Mouse (Mus musculus) forebrain, embryonic 10.5 days (tissue): Measurements from ENCODE around the gene Ptpn14. TPM values are rescaled to one million over a fixed set of nuclear protein-coding genes. Genes with fewer than 3 reads are reported as not detected.

Source experiments
- DNase-seq: peaks from one replicate; pipeline ENCODE4 v3.0.0-alpha.2; 2017; ENCODE audit warnings: low spot score; ENCODE audit errors: extremely low spot score
- H3K27ac ChIP-seq: fragments of 300-500 bp; sonication (generic); 2 replicates; pipeline ENCODE4 v1.5.1; 2016; ENCODE audit warnings: mild to moderate bottlenecking
- H3K27me3 ChIP-seq: fragments of 300-500 bp; sonication (generic); 2 replicates; pipeline ENCODE4 v1.6.1; 2016; ENCODE audit warnings: mild to moderate bottlenecking; ENCODE audit not compliant: poor library complexity, severe bottlenecking
- H3K36me3 ChIP-seq: fragments of 300-500 bp; sonication (generic); replicated peaks from 2 replicates; pipeline ENCODE4 v1.6.1; 2016; ENCODE audit warnings: mild to moderate bottlenecking, moderate library complexity
- H3K4me1 ChIP-seq: fragments of 300-500 bp; sonication (generic); 2 replicates; pipeline ENCODE4 v1.6.1; 2016
- H3K4me3 ChIP-seq: fragments of 300-500 bp; sonication (generic); 2 replicates; pipeline ENCODE4 v1.5.1; 2016; ENCODE audit warnings: mild to moderate bottlenecking, moderate library complexity
- H3K9me3 ChIP-seq: fragments of 300-500 bp; sonication (generic); 2 replicates; pipeline ENCODE4 v1.6.1; 2016; ENCODE audit warnings: mild to moderate bottlenecking, moderate library complexity
- WGBS: fragments of 180-500 bp; shearing (Covaris S2); methylation state at CpG from one replicate; pipeline ENCODE4 v1.1.7; 2016; 5-methylcytosine and 5-hydroxymethylcytosine counted together
- polyA plus RNA-seq: library from polyadenylated mRNA; unstranded; fragments of >200 nt; fragmentation: Nextera tagmentation; extraction: Ambion mirVana; gene quantifications from 2 replicates; pipeline ENCODE4 v1.2.1, GENCODE M21; 2016

Ptpn14 gene
- polyA plus RNA-seq, 1 experiment from 2014 or later: 4.9 TPM

DNA sequence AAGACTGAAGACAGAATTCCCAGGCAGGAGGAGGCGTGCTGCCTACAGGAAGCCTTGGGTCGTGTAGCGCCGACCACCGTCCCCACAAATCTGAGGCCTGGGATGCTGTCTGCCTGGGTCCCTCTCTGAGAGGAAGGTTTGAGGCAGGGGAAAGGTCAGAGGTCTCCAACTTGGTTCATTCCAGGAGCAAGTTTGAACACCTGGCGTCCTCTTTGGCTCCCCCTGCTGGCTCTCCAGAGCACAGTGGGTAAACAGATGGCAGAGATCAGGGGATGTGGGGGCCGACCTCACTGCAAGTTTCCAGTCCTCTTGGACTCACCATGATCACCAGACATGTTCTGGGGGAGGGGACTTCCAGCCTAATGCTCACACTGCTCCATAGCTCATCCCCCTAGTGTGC, 154.8 kb downstream of the Ptpn14 start:
- peak; percentile 63 for DNase-seq
- Histone ChIP-seq H3K9me3 (no peaks in the 10 kb centered on the region), H3K4me3 (no peak overlapping the region), H3K27me3 (no peaks in the 10 kb centered on the region), H3K4me1 (peaks cover 31% of the 10 kb centered on the region), H3K27ac (no peak overlapping the region), H3K36me3 (peaks cover 9% of the 10 kb centered on the region; the same call in 1 of the 2 replicates)
- 51% methylated on average over 7 of the region's 7 CpGs for WGBS

- Histone ChIP-seq H3K36me3 (peaks cover 9% of the 10 kb centered on the region; the same call in 1 of the 2 replicates), H3K27ac (peak overlapping the region; percentile 44), H3K4me1 (peaks cover 35% of the 10 kb centered on the region), H3K4me3 (no peak overlapping the region), H3K9me3 (no peaks in the 10 kb centered on the region), H3K27me3 (no peaks in the 10 kb centered on the region)
- DNase-seq: peak; percentile 45
- 41% methylated on average over 18 of the region's 18 CpGs for WGBS
Measured at GRCm38 (mm10) chr1:189883531-189884170, 155.6 kb downstream of the Ptpn14 start.

GRCm38 (mm10) chr1:189884951-189885350, 156.9 kb downstream of the Ptpn14 start:
- H3K9me3 ChIP-seq: no peaks in the 10 kb centered on the region
- no peak for DNase-seq
- H3K4me3 ChIP-seq: no peak overlapping the region
- peaks cover 45% of the 10 kb centered on the region for H3K4me1 ChIP-seq
- WGBS: 78% methylated on average over 13 of the region's 13 CpGs
- H3K27ac ChIP-seq: peak overlapping the region; percentile 44; the same call in 1 of the 2 replicates
- H3K36me3 ChIP-seq: peaks cover 9% of the 10 kb centered on the region; the same call in 1 of the 2 replicates
- no peaks in the 10 kb centered on the region for H3K27me3 ChIP-seq

DNA sequence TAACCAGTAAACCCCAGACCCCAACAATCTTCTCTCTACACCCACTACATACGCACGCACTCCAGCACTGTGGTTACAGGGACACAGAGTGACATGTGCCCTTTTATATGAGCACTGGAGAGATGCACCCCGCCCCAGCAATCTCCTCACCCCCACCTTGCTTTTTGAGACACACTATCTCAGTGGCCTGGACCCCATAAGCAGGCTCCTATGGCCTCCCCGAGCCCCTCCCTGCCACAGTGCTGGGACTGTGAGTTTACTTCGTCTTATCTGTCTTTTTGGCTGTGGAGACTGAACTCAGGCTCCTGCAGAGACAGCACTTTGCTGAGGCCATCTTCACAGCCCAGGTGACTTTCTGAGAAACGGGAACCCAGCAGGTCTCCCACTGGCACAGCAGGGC, 157.9 kb downstream of the Ptpn14 start:
- H3K27me3 ChIP-seq: no peaks in the 10 kb centered on the region
- no peaks in the 10 kb centered on the region for H3K9me3 ChIP-seq
- H3K27ac ChIP-seq: no peak overlapping the region

GRCm38 (mm10) chr1:189887518-189887917, 159.4 kb downstream of the Ptpn14 start:
- H3K4me1 ChIP-seq: peaks cover 45% of the 10 kb centered on the region
- no peaks in the 10 kb centered on the region for H3K9me3 ChIP-seq
- DNase-seq: peak; percentile 66
- H3K27ac ChIP-seq: no peak overlapping the region; the same call in 1 of the 2 replicates
- H3K36me3 ChIP-seq: peaks cover 6% of the 10 kb centered on the region
- H3K4me3 ChIP-seq: no peak overlapping the region
- WGBS: 34% methylated on average over 7 of the region's 7 CpGs
- H3K27me3 ChIP-seq: no peaks in the 10 kb centered on the region

More for the DNA sequence above, 157.9 kb downstream of the Ptpn14 start:
- WGBS: 79% methylated on average over 6 of the region's 6 CpGs
- H3K4me3 ChIP-seq: no peak overlapping the region
- H3K36me3 ChIP-seq: peaks cover 9% of the 10 kb centered on the region; the same call in 1 of the 2 replicates
- peaks cover 45% of the 10 kb centered on the region for H3K4me1 ChIP-seq
- no peak for DNase-seq

DNA sequence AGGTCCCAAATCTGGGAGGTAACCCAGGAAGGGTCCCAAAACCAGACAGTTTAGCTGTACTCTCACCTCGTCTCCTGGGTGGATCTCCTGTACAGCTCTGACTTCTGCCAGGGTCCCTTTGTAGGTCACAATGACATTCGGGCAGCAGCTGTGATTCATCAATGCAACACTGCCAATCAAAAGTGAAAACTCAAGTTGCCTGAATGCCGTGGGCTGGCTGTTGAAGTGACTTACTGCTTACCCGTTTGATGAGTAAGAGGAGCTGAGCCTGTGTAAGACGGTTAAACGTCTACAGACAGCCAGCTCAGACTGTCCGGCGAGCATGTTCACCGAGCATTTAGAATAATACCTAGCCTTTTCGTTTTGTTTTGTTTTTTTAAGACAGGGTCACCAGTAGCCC, 160.7 kb downstream of the Ptpn14 start:
- Histone ChIP-seq H3K27ac (no peak overlapping the region), H3K4me3 (no peak overlapping the region), H3K36me3 (peaks cover 18% of the 10 kb centered on the region), H3K9me3 (no peaks in the 10 kb centered on the region), H3K4me1 (peaks cover 33% of the 10 kb centered on the region), H3K27me3 (no peaks in the 10 kb centered on the region)
- WGBS: 85% methylated on average over 10 of the region's 10 CpGs
- DNase-seq: no peak

DNA sequence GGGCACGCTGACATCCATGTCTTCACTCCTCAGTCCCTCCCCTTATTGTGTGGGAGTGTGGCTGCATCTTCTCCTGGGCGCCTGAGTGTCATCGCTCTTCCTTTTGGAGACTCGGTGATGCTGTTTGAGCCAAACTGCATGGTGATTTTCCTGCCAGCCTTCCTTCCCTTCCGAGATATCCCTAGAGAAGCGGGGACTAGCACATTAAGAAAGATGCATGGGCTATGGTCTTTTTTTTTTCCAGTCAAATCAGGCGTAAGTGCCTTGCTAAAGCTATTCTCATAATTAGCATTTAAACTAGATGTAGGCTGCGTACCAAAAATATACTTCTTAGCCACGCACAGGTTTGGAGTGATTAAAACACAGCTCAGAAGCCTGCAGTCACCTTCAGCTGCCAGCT, 166.1 kb downstream of the Ptpn14 start:
- Histone ChIP-seq H3K36me3 (peaks cover 44% of the 10 kb centered on the region), H3K27me3 (no peaks in the 10 kb centered on the region), H3K9me3 (no peaks in the 10 kb centered on the region), H3K4me3 (no peak overlapping the region), H3K27ac (no peak overlapping the region), H3K4me1 (peaks cover 30% of the 10 kb centered on the region)
- DNase-seq: no peak
- 89% methylated on average over 9 of the region's 9 CpGs for WGBS

DNA sequence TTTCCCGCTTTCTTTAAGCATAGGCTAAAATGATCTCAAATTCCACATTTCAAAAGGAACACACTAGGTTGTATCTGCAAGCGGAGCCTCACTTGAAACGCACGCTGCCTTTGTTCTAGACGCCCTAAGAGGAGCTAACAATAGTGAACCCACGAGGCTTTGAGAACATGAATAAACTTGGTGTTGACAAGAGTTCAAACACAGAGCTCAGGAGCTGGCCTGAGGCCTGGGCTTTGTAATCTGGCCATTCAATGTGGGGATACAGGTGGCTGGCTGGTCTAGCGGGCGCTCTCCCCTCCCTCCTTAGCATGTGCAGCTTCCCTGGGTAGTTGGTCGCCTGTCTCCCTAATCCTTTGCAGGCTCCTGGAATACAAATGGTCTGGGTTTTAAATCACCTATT, 169.8 kb downstream of the Ptpn14 start:
- Histone ChIP-seq H3K27ac (0 out of 2 replicates have a peak overlapping the region, but pooled peaks have one; percentile 60), H3K9me3 (no peaks in the 10 kb centered on the region), H3K27me3 (no peaks in the 10 kb centered on the region), H3K4me3 (no peak overlapping the region), H3K36me3 (peaks cover 58% of the 10 kb centered on the region), H3K4me1 (peaks cover 25% of the 10 kb centered on the region)
- 56% methylated on average over 9 of the region's 9 CpGs for WGBS
- no peak for DNase-seq

DNA sequence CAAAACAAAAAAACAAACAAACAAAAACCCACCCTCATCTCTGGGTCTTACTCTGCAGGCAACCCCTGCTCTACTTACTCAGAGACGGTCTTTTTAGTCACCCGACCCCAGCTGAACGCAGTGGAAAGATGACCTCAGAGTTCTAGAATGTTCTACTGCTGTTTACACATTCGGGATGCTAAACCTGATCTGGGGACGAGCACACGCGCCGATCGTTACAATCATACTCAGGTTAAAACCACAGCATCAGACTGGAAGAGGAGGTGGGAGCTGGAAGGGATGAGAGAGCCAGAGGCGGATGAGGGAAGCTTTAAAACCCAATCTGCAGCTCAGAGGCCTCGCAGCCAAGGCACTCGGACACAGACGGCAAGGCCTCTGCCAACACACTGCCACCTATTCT, 170.6 kb downstream of the Ptpn14 start:
- WGBS: 93% methylated on average over 13 of the region's 13 CpGs
- Histone ChIP-seq H3K27ac (peak overlapping the region; percentile 53; the same call in 1 of the 2 replicates), H3K27me3 (no peaks in the 10 kb centered on the region), H3K36me3 (peaks cover 49% of the 10 kb centered on the region), H3K4me1 (peaks cover 25% of the 10 kb centered on the region), H3K4me3 (no peak overlapping the region), H3K9me3 (no peaks in the 10 kb centered on the region)
- DNase-seq: no peak

DNA sequence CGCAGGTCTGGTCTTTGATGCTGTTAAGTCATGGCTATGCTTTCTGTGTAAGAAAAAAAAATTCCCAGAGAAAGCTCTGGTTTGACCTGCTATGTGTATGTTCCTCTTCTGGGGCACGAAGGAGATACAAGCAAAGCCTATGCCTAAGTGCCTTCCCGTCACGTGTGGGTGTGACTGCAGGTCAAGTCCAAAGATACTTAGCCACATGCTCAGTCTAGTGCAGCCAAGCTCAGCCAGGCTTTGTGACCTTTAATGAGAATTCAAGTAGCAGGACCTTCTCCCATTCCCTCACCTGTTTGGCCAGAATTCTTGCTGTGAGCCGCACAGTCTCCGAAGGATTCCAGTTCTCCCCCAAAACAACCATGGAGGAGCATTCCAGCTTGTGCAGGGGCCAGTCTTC, 171.5 kb downstream of the Ptpn14 start:
- Histone ChIP-seq H3K4me3 (no peak overlapping the region), H3K27me3 (no peaks in the 10 kb centered on the region)

DNA sequence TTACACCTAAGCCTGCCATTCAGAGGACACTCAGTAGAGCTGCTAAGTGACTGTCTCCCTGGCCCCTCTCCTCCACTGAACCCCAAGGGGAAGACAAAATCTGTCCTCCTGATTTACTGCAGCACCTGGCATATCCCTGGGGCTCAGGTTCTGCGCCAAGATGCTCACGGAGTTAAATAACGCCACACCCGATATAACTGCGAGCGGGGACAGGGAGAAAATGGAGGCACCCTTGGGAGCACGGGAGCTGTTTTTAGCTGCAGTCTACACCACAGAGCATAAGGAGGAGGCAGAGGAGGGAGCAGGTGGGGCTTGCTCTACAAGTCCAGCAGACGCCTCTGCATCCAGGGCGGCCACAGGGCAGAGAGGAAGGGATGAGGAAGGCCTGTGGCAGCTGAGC, 174.3 kb downstream of the Ptpn14 start:
- WGBS: 92% methylated on average over 9 of the region's 9 CpGs
- Histone ChIP-seq H3K4me3 (no peak overlapping the region), H3K4me1 (peaks cover 18% of the 10 kb centered on the region), H3K36me3 (peaks cover 19% of the 10 kb centered on the region), H3K27ac (no peak overlapping the region), H3K9me3 (no peaks in the 10 kb centered on the region), H3K27me3 (no peaks in the 10 kb centered on the region)
- no peak for DNase-seq

More for the DNA sequence above, 171.5 kb downstream of the Ptpn14 start:
- DNase-seq: no peak
- 94% methylated on average over 6 of the region's 6 CpGs for WGBS
- H3K36me3 ChIP-seq: peaks cover 42% of the 10 kb centered on the region
- peaks cover 19% of the 10 kb centered on the region for H3K4me1 ChIP-seq
- no peaks in the 10 kb centered on the region for H3K9me3 ChIP-seq
- no peak overlapping the region for H3K27ac ChIP-seq

DNA sequence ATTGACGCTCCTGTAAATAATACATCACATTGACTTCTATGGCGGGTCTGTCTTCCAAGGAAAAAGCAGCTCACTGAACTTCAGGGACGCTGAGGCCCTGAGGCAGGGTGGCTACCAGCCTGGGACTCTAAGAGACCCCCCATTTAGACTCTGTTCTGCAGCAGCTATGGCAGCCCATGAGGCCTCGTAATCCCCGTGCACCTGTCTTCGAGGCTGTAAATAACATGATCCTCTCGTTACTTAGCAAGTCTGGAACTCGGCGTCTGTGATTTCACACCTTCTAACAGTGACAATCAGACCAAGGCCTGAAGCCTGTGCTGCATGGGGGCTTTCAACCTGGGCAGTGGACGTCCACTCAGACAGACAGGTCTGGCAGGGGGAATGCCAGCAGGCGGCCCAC, 175.1 kb downstream of the Ptpn14 start:
- Histone ChIP-seq H3K27me3 (no peaks in the 10 kb centered on the region), H3K9me3 (no peaks in the 10 kb centered on the region), H3K4me3 (no peak overlapping the region), H3K36me3 (peaks cover 19% of the 10 kb centered on the region), H3K27ac (no peak overlapping the region), H3K4me1 (peaks cover 10% of the 10 kb centered on the region)
- WGBS: 86% methylated on average over 11 of the region's 11 CpGs
- DNase-seq: no peak

GRCm38 (mm10) chr1:189910685-189911345, 182.7 kb downstream of the Ptpn14 start:
- H3K36me3 ChIP-seq: peaks cover 16% of the 10 kb centered on the region
- no peak for DNase-seq
- peak overlapping the region; percentile 25; the same call in 1 of the 2 replicates for H3K27ac ChIP-seq
- H3K4me1 ChIP-seq: peaks cover 45% of the 10 kb centered on the region
- WGBS: 81% methylated on average over 13 of the region's 13 CpGs
- H3K9me3 ChIP-seq: no peaks in the 10 kb centered on the region
- no peak overlapping the region for H3K4me3 ChIP-seq
- H3K27me3 ChIP-seq: peaks cover 22% of the 10 kb centered on the region
